Mouse (Mus musculus): ENCODE data around the gene Plcl1.

GRCm38 (mm10) chr1:55570225-55570624 is 164.5 kb downstream of the Plcl1 start:
- TF ChIP-seq CTCF (IDR thresholded peaks at IDR 0.05; ENCODE audit: low read depth) = no peak
- no peak for TF ChIP-seq EP300 (IDR thresholded peaks at IDR 0.05; ENCODE audit: low read depth)

Measured in liver, postnatal 0 days (tissue).